Mouse (Mus musculus) kidney, postnatal 4 days (tissue): ENCODE results near the gene Ptprc.

ENCODE experiments used
- DNase-seq, 2 experiments: peaks; one replicate each; pipeline ENCODE4 v3.0.0; 2021; ENCODE audit warnings: mixed read lengths in 2 of 2

Ptprc gene

GRCm38 (mm10) chr1:138175494-138175893 is at the start of gene Ptprc:
TSS of gene Ptprc (minus strand) at chr1:138175708.
- no peak for DNase-seq

GRCm38 (mm10) chr1:138214736-138215458 is 39.4 kb upstream of the Ptprc start:
- no peak for DNase-seq

- DNase-seq: no peak
Measured at GRCm38 (mm10) chr1:138210387-138211024, 35.0 kb upstream of the Ptprc start.

GRCm38 (mm10) chr1:138209751-138210150 is 34.2 kb upstream of the Ptprc start:
- DNase-seq: no peak

- DNase-seq: no peak
Measured at GRCm38 (mm10) chr1:138206041-138206440, 30.5 kb upstream of the Ptprc start.

GRCm38 (mm10) chr1:138191689-138192508 is 16.4 kb upstream of the Ptprc start:
- DNase-seq: peak; percentile 8 to 9

GRCm38 (mm10) chr1:138188131-138188530 is 12.6 kb upstream of the Ptprc start:
- DNase-seq: no peak

- no peak for DNase-seq
Measured at GRCm38 (mm10) chr1:138185904-138186303, 10.4 kb upstream of the Ptprc start.

GRCm38 (mm10) chr1:138180081-138180480 is 4.6 kb upstream of the Ptprc start:
- DNase-seq: no peak

- no peak for DNase-seq
Measured at GRCm38 (mm10) chr1:138174705-138175492, 609 bp downstream of the Ptprc start.

- DNase-seq: no peak
Measured at GRCm38 (mm10) chr1:138174143-138174542, 1.4 kb downstream of the Ptprc start.

GRCm38 (mm10) chr1:138173669-138174068 is 1.8 kb downstream of the Ptprc start:
- DNase-seq: no peak

- DNase-seq: no peak
Measured at GRCm38 (mm10) chr1:138172547-138172946, 3.0 kb downstream of the Ptprc start.

GRCm38 (mm10) chr1:138172096-138172495 is 3.4 kb downstream of the Ptprc start:
- no peak for DNase-seq

- DNase-seq: no peak
Measured at GRCm38 (mm10) chr1:138166233-138166771, 9.2 kb downstream of the Ptprc start.

- no peak for DNase-seq
Measured at GRCm38 (mm10) chr1:138162638-138163037, 12.9 kb downstream of the Ptprc start.

- DNase-seq: no peak
Measured at GRCm38 (mm10) chr1:138158921-138159320, 16.6 kb downstream of the Ptprc start.

- no peak for DNase-seq
Measured at GRCm38 (mm10) chr1:138158236-138158635, 17.3 kb downstream of the Ptprc start.

- no peak for DNase-seq
Measured at GRCm38 (mm10) chr1:138157709-138158108, 17.8 kb downstream of the Ptprc start.

- no peak for DNase-seq
Measured at GRCm38 (mm10) chr1:138157008-138157407, 18.5 kb downstream of the Ptprc start.

GRCm38 (mm10) chr1:138154185-138154785 is 21.2 kb downstream of the Ptprc start:
- DNase-seq: no peak

GRCm38 (mm10) chr1:138153126-138153525 is 22.4 kb downstream of the Ptprc start:
- no peak for DNase-seq
